Mouse (Mus musculus) right cerebral cortex, adult 18-20 months (tissue): ENCODE data around the gene Ciart.
"Not testable (repeated sequence)": the region's sequence is repeated elsewhere in the genome, so short reads cannot be mapped to it uniquely, and the experiment has no call there.

Experiments used
- DNase-seq: peaks from one replicate; pipeline ENCODE4 v3.0.0; 2022; ENCODE audit warnings: mixed read lengths

Gene Ciart

GRCm38 (mm10) chr3:95863578-95863977 lies 18.5 kb downstream of the Ciart start:
- DNase-seq = no peak

GRCm38 (mm10) chr3:95861796-95862195 lies 20.3 kb downstream of the Ciart start:
- peak; percentile 63 for DNase-seq

DNA sequence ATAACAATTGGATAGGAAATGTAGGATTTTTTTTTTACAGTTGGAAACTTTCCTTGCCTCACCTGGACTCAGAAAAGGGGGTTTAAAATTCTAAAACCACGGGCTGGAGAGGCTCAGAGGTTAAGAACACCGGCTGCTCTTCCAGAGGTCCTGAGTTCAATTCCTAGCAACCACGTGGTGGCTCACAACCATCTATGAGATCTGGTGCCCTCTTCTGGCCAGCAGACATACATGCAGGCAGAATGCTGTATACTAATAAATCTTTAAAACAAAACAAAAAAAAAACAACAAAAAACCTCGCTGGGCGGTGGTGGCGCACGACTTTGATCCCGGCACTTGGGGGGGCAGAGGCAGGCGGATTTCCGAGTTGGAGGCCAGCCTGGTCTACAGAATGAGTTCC lies 20.8 kb downstream of the Ciart start:
- no peak for DNase-seq

GRCm38 (mm10) chr3:95860323-95860722 lies 21.7 kb downstream of the Ciart start:
- DNase-seq = no peak

- not testable (repeated sequence) for DNase-seq
Measured at GRCm38 (mm10) chr3:95858278-95858677, 23.8 kb downstream of the Ciart start.

DNA sequence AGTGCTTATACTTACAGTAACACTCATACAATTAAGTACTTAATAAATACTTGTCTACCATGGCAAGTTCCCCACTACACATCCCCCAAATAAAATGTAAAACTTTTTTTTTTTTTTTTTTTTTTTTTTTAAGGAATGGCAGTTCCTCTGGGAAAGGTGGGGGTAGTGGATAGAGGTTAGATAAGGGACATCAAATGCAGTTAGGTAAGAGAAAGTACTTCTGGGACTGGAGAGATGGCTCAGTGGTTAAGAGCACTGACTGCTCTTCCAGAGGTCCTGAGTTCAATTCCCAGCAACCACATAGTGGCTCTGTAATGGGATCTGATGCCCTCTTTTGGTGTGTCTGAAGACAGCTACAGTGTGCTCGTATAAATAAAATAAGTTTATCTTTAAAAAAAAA lies 25.0 kb downstream of the Ciart start:
- DNase-seq = not testable (repeated sequence)

- no peak for DNase-seq
Measured at GRCm38 (mm10) chr3:95856115-95856514, 25.9 kb downstream of the Ciart start.

DNA sequence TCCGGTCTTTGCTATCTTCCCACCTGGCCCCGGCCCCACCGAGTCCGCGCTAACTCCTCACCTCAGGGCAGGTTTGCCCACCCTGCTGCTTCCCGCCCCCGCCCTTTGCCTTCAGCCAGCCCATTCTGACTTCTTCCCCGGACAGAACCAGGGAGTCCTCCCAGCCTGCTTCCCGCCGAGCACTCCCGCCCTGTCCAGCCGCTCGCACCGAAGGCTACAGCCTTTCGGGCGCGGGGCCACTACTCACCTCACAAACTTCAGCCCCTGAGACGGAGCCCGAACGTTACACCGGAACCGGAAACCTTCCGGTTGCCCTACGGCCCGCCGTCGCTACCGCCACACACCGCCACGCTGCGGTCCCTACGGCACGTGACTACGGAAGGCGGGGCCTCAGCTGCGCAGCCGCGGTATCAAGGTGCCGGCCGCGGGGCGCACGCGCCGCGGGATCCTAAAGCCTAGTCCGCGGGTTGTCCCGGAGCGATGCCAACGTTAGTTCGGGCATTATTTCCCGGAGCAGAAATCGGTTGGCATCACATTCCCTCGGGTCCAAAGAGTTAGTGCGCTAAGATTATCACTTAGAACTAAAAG lies 26.5 kb downstream of the Ciart start, which contains the start of gene Prpf3:
Prpf3 (minus strand) TSS at position 384 of the 588 bp plus-strand sequence.
- peak; percentile 95 for DNase-seq

GRCm38 (mm10) chr3:95851317-95851716 lies 30.7 kb downstream of the Ciart start:
- no peak for DNase-seq

- DNase-seq = no peak
Measured at GRCm38 (mm10) chr3:95850611-95851010, 31.4 kb downstream of the Ciart start.

- DNase-seq = no peak
Measured at GRCm38 (mm10) chr3:95842503-95843214, 39.4 kb downstream of the Ciart start.

DNA sequence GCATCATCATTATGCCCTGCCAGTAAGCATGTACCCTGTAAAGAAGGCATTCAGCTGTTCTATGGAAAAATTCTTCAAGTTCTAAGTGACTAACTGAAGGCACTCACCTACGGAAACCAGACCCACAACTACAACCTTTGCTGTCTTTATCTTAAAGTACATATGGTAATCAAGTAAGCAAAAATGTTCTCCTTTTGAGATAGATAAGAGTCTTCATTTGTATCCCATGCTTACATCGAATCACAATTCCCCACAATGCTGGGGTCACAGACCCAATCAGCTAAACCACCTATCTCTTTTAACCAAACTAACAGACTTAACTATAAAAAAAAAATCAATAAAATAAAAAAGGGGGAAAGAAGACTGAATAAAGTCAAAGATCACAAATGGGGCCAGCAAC lies 42.8 kb downstream of the Ciart start:
- no peak for DNase-seq

- no peak for DNase-seq
Measured at GRCm38 (mm10) chr3:95829053-95829452, 53.0 kb downstream of the Ciart start.
